Mouse (Mus musculus): ENCODE measurements at regions not wholly inside any gene's neighbourhood (a gene's known extent, or its start where the extent isn't known, plus 50 kb on each side); places are given as distances from the start of the nearest gene placed in this dataset.

GRCm38 (mm10) chr6:126340098-126340610 lies 173.4 kb upstream of the Ntf3 start:
- no peak for TF ChIP-seq POLR2A (IDR thresholded peaks at IDR 0.05; ENCODE audit: low read depth, low read length)
- TF ChIP-seq CTCF (IDR thresholded peaks at IDR 0.05; ENCODE audit: extremely low read depth, insufficient read length, insufficient replicate concordance, low read depth, low read length): no peak
